Mouse (Mus musculus) CH12.LX (cell line): Measurements from ENCODE around the gene Astn2. TPM values are rescaled to one million over a fixed set of nuclear protein-coding genes. Genes with fewer than 3 reads are reported as not detected.

Experiments
- DNase-seq: peaks from one replicate; pipeline ENCODE4 v3.0.0-alpha.2; 2013; ENCODE audit errors: extremely low read depth
- H3K27ac ChIP-seq: 2 replicates; pipeline ENCODE4 v1.5.1; 2012; ENCODE audit warnings: low read depth, mild to moderate bottlenecking, control low read depth, moderate library complexity; ENCODE audit not compliant: insufficient read depth
- H3K27me3 ChIP-seq: replicated peaks from 2 replicates; pipeline ENCODE3; 2012; ENCODE audit warnings: inconsistent platforms
- H3K36me3 ChIP-seq, 2 experiments: replicated peaks in 1 of 2; 2 replicates each; pipeline versions ENCODE3 to v1.6.1; 2012; ENCODE audit warnings: inconsistent platforms in 1 of 2, low read length in 1 of 2, mild to moderate bottlenecking in 1 of 2, mixed read lengths in 1 of 2, moderate library complexity in 1 of 2; ENCODE audit not compliant: control insufficient read depth in 1 of 2, insufficient read depth in 1 of 2
- H3K4me1 ChIP-seq, 2 experiments: 2 replicates each; pipeline ENCODE4 v1.6.1; 2012; ENCODE audit warnings: inconsistent platforms in 1 of 2, moderate library complexity in 1 of 2; ENCODE audit not compliant: insufficient read depth in 2 of 2, control insufficient read depth in 1 of 2
- H3K4me2 ChIP-seq: 2 replicates; pipeline ENCODE4 v1.6.1; 2012; ENCODE audit warnings: low read depth, mild to moderate bottlenecking, control low read depth; ENCODE audit not compliant: poor library complexity, insufficient read depth, severe bottlenecking
- H3K4me3 ChIP-seq, 3 experiments: fragments of 150-350 bp in 1 of 3; sonication (generic) in 1 of 3; replicated peaks in 1 of 3; 2 replicates each; pipeline versions ENCODE3 to v1.5.1; 2011 to 2012; ENCODE audit warnings: low read depth in 2 of 3, low read length in 2 of 3, mild to moderate bottlenecking in 2 of 3, moderate library complexity in 2 of 3, control low read depth in 1 of 3, improper control_type of control experiment in 1 of 3, inconsistent platforms in 1 of 3, mixed read lengths in 1 of 3; ENCODE audit not compliant: poor library complexity in 1 of 3
- H3K79me2 ChIP-seq: replicated peaks from 2 replicates; pipeline ENCODE4 v1.6.1; 2012; ENCODE audit warnings: mild to moderate bottlenecking, moderate library complexity; ENCODE audit not compliant: control insufficient read depth, poor library complexity, insufficient read depth, severe bottlenecking; ENCODE audit errors: extremely low read depth
- H3K9ac ChIP-seq: 2 replicates; pipeline ENCODE4 v1.6.1; 2012; ENCODE audit warnings: low read depth, mild to moderate bottlenecking, control low read depth, moderate library complexity; ENCODE audit not compliant: insufficient read depth
- H3K9me3 ChIP-seq: replicated peaks from 2 replicates; pipeline ENCODE3; 2012; ENCODE audit warnings: low read length, inconsistent platforms, mixed read lengths
- BHLHE40 ChIP-seq: IDR thresholded peaks from 2 replicates; pipeline ENCODE4 v1.6.1; 2011; ENCODE audit warnings: mild to moderate bottlenecking, low read depth, low read length, improper control_type of control experiment
- CHD2 ChIP-seq: IDR thresholded peaks from 2 replicates; pipeline ENCODE4 v1.6.1; 2011; ENCODE audit warnings: low read length, improper control_type of control experiment
- CTCF ChIP-seq, 2 experiments: IDR thresholded peaks in 1 of 2; conservative IDR thresholded peaks in 1 of 2; 2 replicates each; pipeline ENCODE4 v1.5.1; 2011 to 2012; ENCODE audit warnings: low read depth in 2 of 2, low read length in 2 of 2, improper control_type of control experiment in 1 of 2, inconsistent platforms in 1 of 2, mild to moderate bottlenecking in 1 of 2, moderate library complexity in 1 of 2
- E2F4 ChIP-seq: IDR thresholded peaks from 2 replicates; pipeline ENCODE4 v1.6.1; 2011; ENCODE audit warnings: low read depth, low read length, improper control_type of control experiment; ENCODE audit not compliant: insufficient replicate concordance
- ELF1 ChIP-seq: IDR thresholded peaks from 2 replicates; pipeline ENCODE4 v1.6.1; 2014; ENCODE audit warnings: low read depth, mild to moderate bottlenecking, inconsistent platforms, low read length, improper control_type of control experiment
- EP300 ChIP-seq: IDR thresholded peaks from 2 replicates; pipeline ENCODE4 v1.6.1; 2011; ENCODE audit warnings: low read length, improper control_type of control experiment
- ETS1 ChIP-seq: conservative IDR thresholded peaks from 2 replicates; pipeline ENCODE4 v1.6.1; 2012; ENCODE audit warnings: low read depth, mild to moderate bottlenecking, inconsistent platforms, low read length, improper control_type of control experiment, moderate library complexity
- GABPA ChIP-seq: IDR thresholded peaks from 2 replicates; pipeline ENCODE4 v1.6.1; 2012; ENCODE audit warnings: low read depth, low read length, improper control_type of control experiment, inconsistent platforms; ENCODE audit not compliant: insufficient replicate concordance
- MAX ChIP-seq: IDR thresholded peaks from 2 replicates; pipeline ENCODE4 v1.6.1; 2011; ENCODE audit warnings: low read length, improper control_type of control experiment
- MAZ ChIP-seq: IDR thresholded peaks from 2 replicates; pipeline ENCODE4 v1.6.1; 2012; ENCODE audit warnings: low read depth, mild to moderate bottlenecking, inconsistent platforms, low read length, improper control_type of control experiment, moderate library complexity
- MEF2A ChIP-seq: IDR thresholded peaks from 2 replicates; pipeline ENCODE4 v1.6.1; 2014; ENCODE audit warnings: low read depth, mild to moderate bottlenecking, inconsistent platforms, low read length, improper control_type of control experiment, borderline replicate concordance
- POLR2A ChIP-seq: IDR thresholded peaks from 2 replicates; pipeline ENCODE4 v1.6.1; 2011; ENCODE audit warnings: low read depth, mild to moderate bottlenecking, improper control_type of control experiment, low read length
- RAD21 ChIP-seq: IDR thresholded peaks from 2 replicates; pipeline ENCODE4 v1.6.1; 2011; ENCODE audit warnings: low read depth, mild to moderate bottlenecking, low read length, improper control_type of control experiment, moderate library complexity
- SIN3A ChIP-seq: IDR thresholded peaks from 2 replicates; pipeline ENCODE4 v1.6.1; 2012; ENCODE audit warnings: low read length, improper control_type of control experiment, inconsistent platforms
- SMC3 ChIP-seq: IDR thresholded peaks from 2 replicates; pipeline ENCODE4 v1.6.1; 2011; ENCODE audit warnings: low read depth, low read length, improper control_type of control experiment
- TBP ChIP-seq: conservative IDR thresholded peaks from 2 replicates; pipeline ENCODE4 v1.6.1; 2011; ENCODE audit warnings: low read depth, low read length, improper control_type of control experiment
- UBTF ChIP-seq: IDR thresholded peaks from 2 replicates; pipeline ENCODE4 v1.6.1; 2012; ENCODE audit warnings: low read depth, mild to moderate bottlenecking, inconsistent platforms, low read length, improper control_type of control experiment, moderate library complexity
- USF2 ChIP-seq: conservative IDR thresholded peaks from 2 replicates; pipeline ENCODE4 v1.6.1; 2011; ENCODE audit warnings: low read depth, low read length, improper control_type of control experiment
- ZC3H11A ChIP-seq: IDR thresholded peaks from 2 replicates; pipeline ENCODE4 v1.6.1; 2012; ENCODE audit warnings: low read depth, mild to moderate bottlenecking, inconsistent platforms, low read length, improper control_type of control experiment
- ZKSCAN1 ChIP-seq: IDR thresholded peaks from 2 replicates; pipeline ENCODE4 v1.6.1; 2012; ENCODE audit warnings: low read depth, inconsistent platforms, low read length, improper control_type of control experiment, borderline replicate concordance
- ZMIZ1 ChIP-seq: IDR thresholded peaks from 2 replicates; pipeline ENCODE4 v1.6.1; 2012; ENCODE audit warnings: low read depth, mild to moderate bottlenecking, inconsistent platforms, low read length, improper control_type of control experiment
- dilution Hi-C: fragments of 300-500 bp; cut with MboI; formaldehyde crosslinking; loops from 2 replicates; pipeline ENCODE4 v1.14.3; 2020; ENCODE audit warnings: low sequenced_read_pairs; ENCODE audit not compliant: extremely low pct_unique_long_range_greater_than_20kb, extremely low pct_ligation_motif_present
- in situ Hi-C: fragments of 300-500 bp; cut with MboI; formaldehyde crosslinking; loops from 3 replicates; pipeline ENCODE4 v1.14.3; 2019; ENCODE audit warnings: low sequenced_read_pairs, low pct_ligation_motif_present, low pct_unique_long_range_greater_than_20kb, mixed read lengths
- polyA plus RNA-seq: library from polyadenylated mRNA; unstranded; fragments of >175 nt; gene quantifications from 2 replicates; pipeline ENCODE4 v1.2.1, GENCODE M21; 2012; ENCODE audit warnings: low read depth; ENCODE audit not compliant: insufficient read length
- total RNA-seq, 2 experiments: library from RNA; depleted of rRNA; stranded (reverse); fragments of 300-350 nt in 1 of 2; fragments of >200 nt in 1 of 2; gene quantifications; 2 replicates each; pipeline ENCODE4 v1.2.3; 2012 to 2014

Astn2 gene
- total and polyA plus RNA-seq, 3 experiments: not detected

DNA sequence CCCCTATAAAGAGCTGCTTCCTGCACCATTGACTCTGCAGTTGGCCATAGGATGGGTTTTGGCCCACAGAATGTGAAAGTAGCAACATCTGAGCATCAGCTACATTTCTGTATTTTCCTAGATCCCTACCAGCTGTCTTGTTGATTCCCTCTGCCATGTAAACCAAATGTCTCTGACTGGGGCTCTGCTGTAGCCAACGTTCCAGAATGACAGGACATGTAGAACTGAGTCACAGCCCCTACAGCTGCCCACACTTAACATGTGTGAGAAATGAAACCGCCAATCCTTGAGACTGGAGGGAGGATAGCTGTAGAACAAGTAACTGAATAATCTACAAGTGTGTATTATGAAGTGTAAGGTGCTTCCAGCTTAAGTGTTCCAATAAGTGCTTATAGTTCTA, 145.5 kb downstream of the Astn2 start:
- in situ Hi-C loops: no loop called here
- no peaks in the 10 kb centered on the region for H3K27me3 ChIP-seq
- H3K9me3 ChIP-seq: peaks cover 49% of the 10 kb centered on the region
- no peak overlapping the region for H3K27ac ChIP-seq
- no peaks in the 10 kb centered on the region for H3K4me1 ChIP-seq
- no peak for DNase-seq
- TF ChIP-seq ZC3H11A (no peak), GABPA (no peak), TBP (no peak), RAD21 (no peak), SIN3A (no peak), POLR2A (no peak)
- TF ChIP-seq, all 38 proteins: peak for 0
- Histone ChIP-seq H3K79me2 (no peaks in the 10 kb centered on the region), H3K36me3 (no peaks in the 10 kb centered on the region), H3K4me2 (no peak overlapping the region), H3K4me3 (no peak overlapping the region), H3K9ac (no peak overlapping the region)
- dilution Hi-C loops: no loop called here

DNA sequence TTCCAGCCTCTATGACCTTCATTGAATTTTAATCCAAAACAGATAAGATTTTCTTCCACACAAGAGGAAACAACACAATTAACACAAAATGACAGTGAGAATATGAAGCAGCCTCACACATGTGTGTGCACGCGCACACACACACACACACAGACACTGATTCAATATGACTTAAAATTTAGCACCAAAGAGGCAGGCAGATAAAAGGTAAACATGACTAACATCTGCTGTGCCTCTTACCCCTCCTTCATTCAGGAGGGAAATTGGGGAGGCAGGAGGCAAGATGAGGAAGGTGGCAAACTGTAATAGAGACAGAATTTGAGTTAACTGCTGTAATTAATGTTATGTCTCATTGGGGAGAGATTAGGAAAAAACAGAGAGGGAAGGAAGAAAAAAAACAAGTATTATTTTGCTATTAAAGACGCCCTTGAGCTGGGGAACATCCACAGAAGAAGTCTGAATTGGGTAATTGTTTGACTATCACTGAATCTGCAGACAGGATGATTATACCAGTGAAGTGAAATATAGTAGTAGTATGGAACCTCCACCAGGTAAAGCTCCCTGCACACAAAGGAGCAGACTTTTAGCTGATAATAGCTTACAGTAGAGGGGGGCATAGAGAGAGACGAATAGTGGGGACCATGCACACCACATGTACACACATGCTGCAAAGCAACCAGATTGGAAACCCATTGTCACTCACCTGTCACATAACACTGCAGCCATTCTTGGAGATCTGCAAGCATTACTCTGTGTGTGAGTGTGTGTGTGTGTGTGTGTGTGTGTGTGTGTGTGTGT, 149.5 kb downstream of the Astn2 start:
- no peak for DNase-seq
- TF ChIP-seq E2F4 (no peak), MAX (no peak), ZKSCAN1 (no peak), CHD2 (no peak), USF2 (no peak), MEF2A (no peak), UBTF (no peak), BHLHE40 (no peak), MAZ (no peak), ETS1 (no peak), CTCF (conservative IDR thresholded peaks at IDR 0.05 in 1 of 2, IDR thresholded peaks at IDR 0.05 in 1 of 2; ENCODE audit: low read depth in 2 of 2, low read length in 2 of 2) (no peak), SMC3 (no peak), ELF1 (no peak), POLR2A (no peak), ZMIZ1 (no peak), EP300 (no peak)
- no peaks in the 10 kb centered on the region for H3K27me3 ChIP-seq
- H3K36me3 ChIP-seq: no peaks in the 10 kb centered on the region
- in situ Hi-C loops (no loop called here), dilution Hi-C loops (no loop called here)
- H3K27ac ChIP-seq: no peak overlapping the region
- H3K4me3 ChIP-seq: no peak overlapping the region
- H3K9ac ChIP-seq: no peak overlapping the region
- H3K9me3 ChIP-seq: peaks cover 45% of the 10 kb centered on the region
- H3K4me1 ChIP-seq: no peaks in the 10 kb centered on the region
- H3K4me2 ChIP-seq: no peak overlapping the region
- H3K79me2 ChIP-seq: no peaks in the 10 kb centered on the region
